ENCODE assay signal across 24 mouse cellular contexts in the genomic region with DNA sequence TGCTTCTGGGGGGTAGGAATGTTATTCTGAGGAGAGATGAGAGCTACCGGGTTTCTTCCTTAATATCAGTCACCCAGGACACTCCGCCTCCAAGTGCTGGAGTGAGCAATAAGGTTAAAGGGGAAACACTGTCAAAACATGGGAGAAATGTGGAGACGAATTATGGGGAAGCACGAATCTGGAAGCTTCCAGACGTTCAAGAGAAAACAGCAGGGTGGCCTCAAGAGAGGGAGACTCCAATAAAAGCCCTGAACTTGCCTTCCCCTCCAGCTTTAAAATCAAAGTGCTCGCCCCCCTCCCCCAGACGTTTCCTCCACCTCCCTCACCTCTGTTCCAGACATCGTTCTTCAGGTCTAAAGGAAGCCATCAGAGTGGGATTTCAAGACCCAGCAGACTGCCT.
"Had no signal": no experiment of that assay in that cellular context is flagged by ENCODE, and none has a peak within 500 bp of the region (broad histone marks: within the 10 kb centered on the region; RNA-seq: fewer than 3 reads in every experiment).

No protein-coding gene starts in this region.

- H3K4me2 ChIP-seq: heart, embryonic 12.5 days; hindbrain, embryonic 12.5 days; hindbrain, embryonic 14.5 days; intestine, embryonic 15.5 days; kidney, embryonic 15.5 days; limb, embryonic 12.5 days had no signal

- DNase-seq: gastrocnemius, adult 2 months; gastrocnemius, postnatal 10 days; gastrocnemius, postnatal 25 days; heart, adult 2 months; heart, postnatal 10 days; heart, postnatal 4 days; kidney, adult 2 months; kidney, postnatal 10 days; liver had no signal

- ATAC-seq: forebrain, embryonic 16.5 days; hindbrain, embryonic 16.5 days; inflammation-experienced regulatory T-cells, adult 6 months; intestine, embryonic 15.5 days; intestine, postnatal 0 days had no signal

- H3K27ac ChIP-seq: gastrocnemius, adult 2 months; heart, adult 2 months; heart, embryonic 10.5 days; hindbrain, embryonic 10.5 days; hindbrain, embryonic 12.5 days; hindbrain, embryonic 14.5 days; intestine, embryonic 15.5 days; kidney, embryonic 15.5 days; layer of hippocampus, adult 2 months; left cerebral cortex, adult 2 months; limb, embryonic 10.5 days; limb, embryonic 12.5 days had no signal

- H3K9me3 ChIP-seq: heart, embryonic 10.5 days; heart, embryonic 12.5 days; hindbrain, embryonic 10.5 days; hindbrain, embryonic 12.5 days; intestine, embryonic 15.5 days; kidney, embryonic 15.5 days; limb, embryonic 10.5 days; limb, embryonic 12.5 days had no signal

- H3K4me3 ChIP-seq: gastrocnemius, adult 2 months; heart, adult 2 months; heart, embryonic 10.5 days; heart, embryonic 12.5 days; hindbrain, embryonic 10.5 days; hindbrain, embryonic 12.5 days; intestine, embryonic 15.5 days; kidney, embryonic 15.5 days; layer of hippocampus, adult 2 months; left cerebral cortex, adult 2 months; limb, embryonic 10.5 days; limb, embryonic 12.5 days had no signal

- H3K27me3 ChIP-seq: heart, embryonic 12.5 days; hindbrain, embryonic 12.5 days; intestine, embryonic 15.5 days; kidney, embryonic 15.5 days; limb, embryonic 12.5 days had no signal

- H3K36me3 ChIP-seq: heart, embryonic 10.5 days; hindbrain, embryonic 12.5 days; intestine, embryonic 15.5 days had no signal

- H3K4me1 ChIP-seq: hindbrain, embryonic 12.5 days; limb, embryonic 12.5 days had no signal

- H3K9ac ChIP-seq: heart, embryonic 12.5 days; hindbrain, embryonic 12.5 days; hindbrain, embryonic 14.5 days; intestine, embryonic 15.5 days; kidney, embryonic 15.5 days; limb, embryonic 12.5 days had no signal
